Mouse (Mus musculus) spleen, adult 2 months (tissue): ENCODE measurements around the gene Slc22a1.

Experiments used
- CTCF ChIP-seq: fragments of 200-500 bp; IDR thresholded peaks from 2 replicates; pipeline ENCODE4 v1.5.1; 2011; ENCODE audit warnings: mild to moderate bottlenecking, inconsistent platforms; ENCODE audit not compliant: insufficient read depth, insufficient read length, insufficient replicate concordance; ENCODE audit errors: extremely low read depth
- POLR2A ChIP-seq: fragments of 200-500 bp; IDR thresholded peaks from 2 replicates; pipeline ENCODE4 v1.6.1; 2011; ENCODE audit warnings: low read depth, low read length, inconsistent platforms

- no peak for TF ChIP-seq POLR2A
- TF ChIP-seq CTCF, result no peak
These were observed 6.9 kb downstream of the Slc22a1 start for GRCm38 (mm10) chr17:12668478-12669362.
